Mouse (Mus musculus) limb, embryonic 11.5 days (tissue): Measurements from ENCODE around the gene Rasd1. TPM values are rescaled to one million over a fixed set of nuclear protein-coding genes. Genes with fewer than 3 reads are reported as not detected.

ENCODE experiments used
- polyA plus RNA-seq: library from polyadenylated mRNA; unstranded; fragments of >200 nt; fragmentation: Nextera tagmentation; extraction: Ambion mirVana; gene quantifications from 2 replicates; pipeline ENCODE4 v1.2.1, GENCODE M21; 2014

Gene Rasd1
- polyA plus RNA-seq, 1 experiment from 2014 or later = 1.2 TPM

Other genes with a start within 250 kb of the Rasd1 start
- 1.3 and 2.4 TPM in 2 replicates for gene Pld6, start 177.3 kb downstream of the Rasd1 start, polyA plus RNA-seq
- gene Flcn, start 154.9 kb downstream of the Rasd1 start, polyA plus RNA-seq = 32.0 and 33.7 TPM in 2 replicates
- 36.1 and 37.2 TPM in 2 replicates for gene Nt5m, start 125.5 kb downstream of the Rasd1 start, polyA plus RNA-seq
- 244 and 250 TPM in 2 replicates for gene Cops3, start 125.1 kb downstream of the Rasd1 start, polyA plus RNA-seq
- 44.9 and 45.5 TPM in 2 replicates for gene Med9, start 16.7 kb downstream of the Rasd1 start, polyA plus RNA-seq
- 4.9 and 6.1 TPM in 2 replicates for gene Pemt, start 81.5 kb upstream of the Rasd1 start, polyA plus RNA-seq
- gene Rai1, start 140.1 kb upstream of the Rasd1 start, polyA plus RNA-seq = 35.5 and 36.0 TPM in 2 replicates